Mouse (Mus musculus): ENCODE measurements around the gene B4galnt3.

Gene B4galnt3

DNA sequence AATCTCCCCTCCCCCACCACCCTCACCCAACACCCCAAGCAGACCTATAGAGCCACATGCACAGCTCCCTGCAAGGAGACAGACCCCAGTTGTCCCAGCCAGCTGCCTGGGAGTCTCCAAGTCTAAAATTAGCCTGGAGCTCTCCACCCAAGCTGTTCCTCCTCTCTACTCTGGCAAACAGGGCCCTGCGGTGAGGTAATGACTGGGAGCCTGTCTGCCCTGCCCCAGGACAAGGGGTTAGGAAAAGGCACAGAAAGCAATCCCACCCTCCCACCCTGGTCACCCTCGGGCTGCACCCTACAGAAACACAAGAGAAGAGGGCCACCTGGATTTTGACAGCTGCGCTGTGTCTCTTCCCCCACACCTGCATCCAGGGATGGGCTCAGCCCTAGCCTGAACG is 19.5 kb downstream of the B4galnt3 start:
- no peak for DNase-seq (ENCODE audit: low read depth, low spot score)

DNA sequence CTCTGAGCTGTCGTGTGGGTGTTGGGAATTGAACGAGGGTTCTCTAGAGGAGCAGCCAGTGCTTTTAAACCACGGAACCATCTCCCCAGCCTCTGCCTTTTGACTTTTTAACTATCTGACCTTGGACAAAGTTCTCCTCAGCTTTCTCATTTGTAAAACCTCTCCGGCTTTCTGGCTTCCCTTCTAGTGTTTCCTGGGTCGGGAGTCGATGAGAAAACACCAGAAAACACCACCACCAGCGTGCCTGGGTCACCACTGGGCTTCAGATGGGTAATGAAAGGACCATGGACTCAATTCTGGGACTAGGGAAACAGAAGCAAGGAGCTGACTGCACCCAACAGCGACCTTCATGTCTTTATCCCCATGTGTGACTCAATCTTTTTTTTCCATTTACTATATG is 20.2 kb downstream of the B4galnt3 start:
- no peak for DNase-seq (ENCODE audit: low read depth, low spot score)

DNA sequence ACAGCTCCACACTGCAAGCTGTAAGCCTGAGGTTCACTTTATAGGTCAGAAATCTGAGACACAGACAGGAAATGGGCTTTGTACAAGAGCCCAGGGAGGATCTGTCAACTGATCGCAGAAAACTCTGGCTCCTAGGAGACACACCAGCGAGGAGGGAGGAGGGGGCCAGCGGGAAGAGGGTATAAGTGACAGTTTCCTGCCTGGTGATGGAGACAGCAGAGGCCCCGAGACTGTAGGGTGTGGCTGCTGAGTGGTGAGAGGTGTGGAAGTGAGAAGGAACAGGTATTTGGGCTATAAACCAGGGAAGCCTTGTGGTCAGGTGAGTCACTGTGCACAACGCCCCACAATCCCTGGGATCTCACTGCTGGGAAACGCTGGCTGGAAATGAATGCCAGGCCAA is 30.2 kb downstream of the B4galnt3 start:
- DNase-seq (ENCODE audit: low read depth, low spot score) = peak; percentile 14

DNA sequence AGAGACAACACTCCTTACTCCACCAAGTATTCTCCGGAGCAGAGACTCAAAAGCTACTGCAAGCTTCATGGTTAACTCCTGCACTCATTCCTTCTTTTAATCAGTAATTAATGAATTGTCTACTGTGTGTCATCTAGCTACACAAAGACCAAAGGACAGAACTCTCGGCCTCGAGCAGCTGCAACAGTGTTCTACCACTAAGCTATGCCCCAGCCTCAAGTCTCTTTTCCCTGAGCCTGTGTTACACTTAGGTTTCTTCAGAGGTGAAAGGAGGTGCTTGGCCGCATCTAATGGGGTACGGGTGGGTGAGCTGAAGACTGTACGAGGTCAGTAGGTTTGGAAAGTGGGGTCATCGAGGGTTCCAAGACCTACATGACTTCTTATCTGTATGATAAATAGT is 30.8 kb downstream of the B4galnt3 start:
- DNase-seq (ENCODE audit: low read depth, low spot score) = no peak

DNA sequence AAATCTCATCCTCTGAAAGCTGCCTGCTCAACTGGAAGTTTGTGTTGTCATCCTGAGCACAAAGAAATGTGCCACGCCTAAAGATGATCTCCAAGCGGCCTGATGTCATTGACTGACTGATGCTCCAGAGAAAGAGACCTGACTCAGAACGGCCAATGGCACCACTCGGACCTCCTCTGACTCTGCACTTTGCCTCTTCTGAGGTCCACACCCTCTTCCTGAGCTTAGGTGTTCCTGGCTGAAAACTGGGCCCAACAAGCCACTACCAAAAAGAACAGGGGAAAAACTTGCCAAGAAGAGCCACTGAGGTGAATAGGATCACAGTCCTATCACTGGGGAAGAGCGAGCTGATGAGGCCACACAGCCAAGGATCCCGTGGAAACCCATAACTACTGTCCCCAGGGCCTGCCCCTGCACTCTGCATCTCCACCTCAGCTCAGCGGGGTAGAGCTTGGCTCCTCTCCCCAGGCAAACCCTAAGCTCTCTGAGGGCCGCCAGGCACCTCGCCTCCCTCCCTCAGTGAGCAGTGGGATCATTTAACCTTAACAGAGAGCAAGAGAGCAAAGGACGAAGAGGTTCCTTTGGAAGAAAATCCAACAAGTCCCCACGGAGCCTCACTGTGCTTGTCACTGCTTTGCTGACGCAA is 31.4 kb downstream of the B4galnt3 start:
- no peak for DNase-seq (ENCODE audit: low read depth, low spot score)

DNA sequence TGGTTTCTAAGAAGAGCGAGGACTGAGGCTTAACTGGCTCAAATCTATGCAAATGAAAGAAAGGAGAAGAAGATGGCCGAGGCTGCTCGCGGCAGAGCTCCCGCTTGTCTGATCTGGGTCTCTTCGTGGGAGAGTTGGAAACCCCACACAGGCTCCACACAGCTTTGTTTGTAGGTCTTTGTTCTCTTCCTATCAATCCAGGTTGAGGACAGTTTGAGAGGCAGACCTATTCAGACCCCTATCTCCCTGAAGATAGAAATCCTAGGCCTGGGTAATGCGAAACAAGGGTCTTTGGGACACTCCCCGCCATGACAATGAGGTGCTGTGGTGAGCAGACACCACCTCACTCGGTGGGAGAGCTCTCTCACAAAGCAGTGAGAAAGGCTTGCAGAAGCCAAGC is 34.9 kb downstream of the B4galnt3 start:
- DNase-seq (ENCODE audit: low read depth, low spot score) = no peak

DNA sequence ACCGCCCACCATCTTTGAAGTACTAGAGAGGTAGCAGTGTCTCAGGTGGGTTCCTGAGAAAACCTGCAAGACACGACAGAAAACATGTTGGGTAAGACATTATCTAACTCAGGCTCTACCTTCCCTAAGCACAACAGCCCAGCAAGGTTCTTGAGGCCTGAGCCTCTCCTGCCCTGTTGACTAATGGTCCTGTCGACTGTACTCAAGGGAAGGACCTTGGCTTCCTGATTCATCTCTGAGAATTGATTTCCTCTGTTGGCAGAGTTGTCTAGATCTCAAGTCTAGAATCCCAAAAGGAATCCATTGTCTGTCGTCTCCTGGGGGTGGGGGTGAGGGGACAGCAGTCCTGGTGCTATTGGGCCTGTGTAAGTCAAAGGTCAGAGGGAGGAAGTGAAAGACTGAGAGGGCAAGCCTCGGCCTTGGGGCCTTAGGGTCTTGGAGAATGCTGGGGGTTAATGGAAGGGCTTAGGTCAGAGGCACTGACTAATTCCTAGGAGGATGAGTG is 37.9 kb downstream of the B4galnt3 start:
- no peak for DNase-seq (ENCODE audit: low read depth, low spot score)

DNA sequence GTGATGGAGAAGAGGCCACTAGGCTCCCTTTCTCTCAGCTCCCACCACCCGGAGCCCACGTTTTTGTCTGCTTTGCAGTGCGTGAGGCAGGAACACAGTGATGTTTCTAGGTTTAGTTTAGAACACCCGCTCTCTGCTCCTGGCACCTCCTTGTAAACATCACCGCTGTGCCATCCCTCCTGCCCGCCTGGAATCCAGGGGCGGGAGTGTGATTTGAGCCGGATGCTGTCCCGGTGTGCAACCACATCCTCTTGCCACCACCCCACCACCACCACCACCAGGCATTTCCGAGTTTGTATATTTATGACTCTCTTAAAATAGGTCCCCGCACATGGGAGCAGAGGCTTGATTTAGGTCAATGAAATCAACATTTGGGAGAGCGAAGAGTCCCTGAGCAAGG is 38.7 kb downstream of the B4galnt3 start:
- peak; percentile 33 for DNase-seq (ENCODE audit: low read depth, low spot score)

DNA sequence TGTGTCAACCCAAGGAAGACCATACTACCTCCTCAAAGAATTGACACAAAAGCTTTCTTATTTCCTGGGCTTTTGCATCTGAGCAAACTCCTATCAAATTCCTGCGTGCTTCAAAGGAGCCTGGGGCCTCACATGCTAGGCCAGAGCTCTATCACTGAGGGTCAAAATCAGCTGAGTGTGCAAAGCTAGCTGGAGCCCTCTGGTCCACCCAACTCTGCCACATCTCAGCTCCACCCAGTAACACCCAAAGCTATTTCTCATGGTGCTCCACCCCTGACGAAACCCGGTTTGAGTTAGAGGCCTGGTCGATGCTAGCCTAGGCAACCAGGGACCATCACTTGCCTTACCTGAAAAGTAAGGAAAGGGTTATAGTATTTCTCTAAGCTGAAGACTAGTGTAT is 39.2 kb downstream of the B4galnt3 start:
- no peak for DNase-seq (ENCODE audit: low read depth, low spot score)

DNA sequence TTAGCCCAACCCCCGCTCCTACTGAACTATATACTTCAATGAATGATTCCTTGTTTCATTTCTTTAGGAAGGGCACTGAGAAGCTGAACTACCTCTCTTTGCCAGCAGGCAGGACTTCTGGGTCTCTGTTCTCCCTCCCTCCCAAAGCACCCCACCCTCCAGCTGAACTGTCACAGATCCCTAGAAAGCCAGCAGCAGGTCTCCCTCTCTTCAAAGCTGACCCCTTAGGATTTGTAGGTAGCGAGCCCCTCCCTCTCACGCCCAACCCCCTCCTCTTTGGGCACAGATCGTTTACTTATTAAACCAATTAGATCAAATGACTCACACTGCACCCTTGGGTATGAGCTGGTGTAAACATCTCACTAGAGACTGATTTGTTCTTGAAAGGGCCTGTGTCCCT is 39.7 kb downstream of the B4galnt3 start:
- no peak for DNase-seq (ENCODE audit: low read depth, low spot score)

DNA sequence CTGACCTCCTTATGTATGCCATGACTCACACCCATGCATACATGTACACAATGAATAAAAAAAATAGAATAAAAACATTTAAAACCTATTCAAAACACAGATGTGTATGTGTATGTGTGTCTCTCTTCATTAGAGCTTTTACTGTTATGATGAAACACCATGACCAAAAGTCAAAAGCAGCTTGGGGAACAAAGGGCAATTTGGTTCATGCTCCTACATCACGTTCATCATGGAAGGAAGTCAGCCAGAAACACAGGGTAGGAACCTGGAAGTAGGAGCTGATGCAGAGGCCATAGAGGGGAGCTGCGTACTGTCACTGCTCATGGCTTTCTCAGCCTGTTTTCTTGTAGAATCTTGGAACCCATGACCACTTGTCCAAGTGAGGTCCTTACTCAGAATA is 41.6 kb downstream of the B4galnt3 start:
- DNase-seq (ENCODE audit: low read depth, low spot score) = no peak

DNA sequence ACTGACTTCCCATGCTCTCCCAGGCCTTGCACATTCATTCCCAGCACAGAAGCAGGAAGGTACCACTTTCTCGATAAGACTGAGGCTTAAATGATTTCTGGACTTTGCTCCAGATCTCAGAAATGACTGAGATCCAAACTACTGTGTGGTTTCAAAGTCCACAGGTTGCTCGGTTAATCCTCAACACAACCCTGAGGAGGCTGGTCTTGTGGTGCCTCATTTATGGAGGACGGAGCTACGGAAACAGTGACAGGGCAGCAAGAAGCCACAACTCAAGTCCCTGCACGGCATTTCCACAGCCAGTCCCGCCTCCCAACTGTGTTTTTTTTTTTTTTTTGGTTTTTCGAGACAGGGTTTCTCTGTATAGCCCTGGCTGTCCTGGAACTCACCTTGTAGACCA is 43.3 kb downstream of the B4galnt3 start:
- peak; percentile 3 for DNase-seq (ENCODE audit: low read depth, low spot score)

DNA sequence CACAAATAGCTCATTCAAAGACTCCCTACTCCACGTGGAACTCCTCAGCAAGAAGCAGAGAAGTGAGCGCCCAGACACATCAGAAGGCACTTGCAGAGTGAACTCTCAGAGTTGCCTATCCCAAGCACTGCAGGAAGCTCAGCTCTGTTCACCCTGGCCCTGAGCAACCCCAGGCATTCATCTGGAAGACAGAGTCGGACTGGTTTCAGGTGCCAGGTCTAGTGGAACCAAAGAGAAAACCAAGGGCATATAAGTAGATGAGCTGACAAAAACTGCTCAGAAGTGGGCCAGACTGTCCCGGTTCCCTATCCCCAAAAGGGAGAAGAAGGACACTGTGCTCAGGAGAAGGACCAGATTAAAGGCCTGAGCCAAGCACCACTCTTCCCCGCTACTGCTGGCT is 44.5 kb downstream of the B4galnt3 start:
- no peak for DNase-seq (ENCODE audit: low read depth, low spot score)

DNA sequence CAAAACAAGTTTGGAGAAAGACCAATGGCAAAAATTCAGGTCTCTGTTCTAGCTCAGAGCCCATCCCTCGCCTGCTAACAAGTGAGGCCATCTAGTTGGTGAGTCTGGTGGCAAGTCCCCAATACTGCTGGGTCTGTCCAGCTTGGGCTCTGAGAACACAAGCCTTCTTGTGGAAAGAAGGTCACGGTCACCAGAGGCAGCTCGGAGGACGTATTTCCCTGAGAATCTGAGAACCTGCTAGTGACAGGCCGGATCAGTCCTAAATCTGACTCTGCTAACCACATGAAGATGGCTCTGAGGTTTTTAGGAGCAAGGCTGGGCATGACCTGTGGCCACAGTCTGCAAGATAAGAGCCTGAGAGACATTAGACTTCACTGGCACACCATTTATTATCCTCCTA is 47.7 kb downstream of the B4galnt3 start:
- no peak for DNase-seq (ENCODE audit: low read depth, low spot score)

DNA sequence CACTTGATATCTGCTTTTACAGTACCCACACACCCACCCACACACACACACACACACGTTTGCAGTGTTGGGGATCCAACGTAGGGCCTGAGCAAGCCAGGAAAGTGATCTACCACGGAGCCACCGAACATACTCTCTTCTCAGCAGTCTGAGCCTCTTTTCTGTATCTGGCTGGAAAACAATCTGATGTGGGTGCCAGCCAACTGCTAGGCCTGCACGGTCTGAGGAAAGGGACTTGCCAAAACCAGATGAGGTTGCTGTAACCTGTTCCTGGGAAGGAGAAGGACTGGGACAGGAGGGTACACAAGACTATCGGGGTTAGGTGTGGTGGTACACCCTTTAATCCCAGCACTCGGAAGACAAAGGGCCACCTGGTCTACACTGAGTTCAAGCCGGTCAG is 51.1 kb downstream of the B4galnt3 start:
- DNase-seq (ENCODE audit: low read depth, low spot score) = no peak

DNA sequence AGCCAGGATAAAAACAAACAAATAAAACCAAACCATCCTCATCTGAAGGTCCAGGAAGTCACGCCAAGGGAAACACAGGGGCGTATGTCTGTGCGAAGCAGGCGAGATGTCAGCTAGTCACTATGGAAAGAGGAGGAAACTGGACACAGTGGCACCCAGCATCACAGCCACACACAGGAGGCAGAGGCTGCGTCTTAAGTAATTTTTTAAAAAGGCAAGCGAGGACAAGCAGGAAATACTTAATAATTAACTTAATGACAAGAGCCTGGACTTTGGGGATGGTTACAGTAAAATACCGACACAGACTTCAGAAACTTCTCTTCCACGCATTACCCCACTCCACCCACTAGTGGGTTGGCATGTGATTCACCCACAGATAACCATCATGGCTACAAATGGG is 51.8 kb downstream of the B4galnt3 start:
- no peak for DNase-seq (ENCODE audit: low read depth, low spot score)

DNA sequence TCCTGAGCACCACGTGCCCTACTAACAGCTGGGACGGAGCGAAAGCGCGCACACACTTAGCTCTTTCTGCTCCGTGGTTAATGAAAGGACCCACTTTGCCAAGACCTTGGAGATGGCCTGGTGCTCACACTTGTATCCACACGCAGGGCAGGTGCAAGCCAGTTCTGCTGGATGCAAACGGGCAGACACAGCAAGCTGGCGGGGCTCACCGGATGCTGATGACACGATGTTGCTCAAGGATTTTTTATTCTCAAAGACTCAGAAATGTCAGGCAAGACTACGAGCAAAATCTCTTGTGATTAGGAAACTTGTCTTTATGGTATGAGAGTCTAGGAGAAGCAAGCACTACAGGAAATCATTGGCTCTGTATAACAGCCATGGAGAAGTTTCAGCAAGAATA is 52.9 kb downstream of the B4galnt3 start:
- no peak for DNase-seq (ENCODE audit: low read depth, low spot score)

DNA sequence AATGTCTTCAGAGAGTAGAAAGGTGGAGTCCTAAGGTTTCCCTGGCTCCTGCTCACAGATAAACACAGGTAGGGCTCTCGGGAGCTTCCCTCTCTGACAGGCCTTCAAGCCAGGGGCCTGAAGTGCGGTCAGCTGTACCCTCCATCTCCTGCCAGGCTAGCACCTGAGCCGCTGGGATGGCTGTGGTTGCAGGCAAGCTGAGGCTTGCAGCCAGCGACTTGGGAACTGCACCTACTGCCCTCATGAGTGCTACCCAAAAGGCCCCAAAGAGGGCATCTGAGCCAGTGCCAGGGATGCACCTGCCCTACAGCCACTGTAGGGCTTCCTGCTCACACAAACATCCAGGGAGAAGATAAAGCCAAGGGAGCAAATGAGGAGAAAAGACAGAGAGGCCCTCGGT is 53.9 kb downstream of the B4galnt3 start:
- DNase-seq (ENCODE audit: low read depth, low spot score) = no peak

DNA sequence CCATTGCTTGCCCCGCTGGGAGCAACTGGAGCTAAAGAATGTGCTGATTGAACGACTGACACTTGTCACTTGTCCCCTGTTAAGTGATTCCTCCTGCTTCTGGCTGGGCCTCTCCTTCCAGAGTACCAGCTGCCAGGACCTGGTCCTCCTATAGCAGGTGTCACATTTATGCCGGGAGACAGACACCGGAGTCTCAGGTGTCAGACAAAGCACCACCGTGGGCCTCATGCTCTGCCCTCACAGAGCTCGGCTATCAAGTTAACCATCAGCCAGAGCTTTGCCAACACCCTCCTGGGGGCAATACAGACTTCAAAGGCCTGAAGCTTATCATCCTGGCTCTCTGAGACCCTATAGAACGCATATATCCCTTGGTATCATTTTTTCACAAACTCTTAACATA is 58.5 kb downstream of the B4galnt3 start:
- DNase-seq (ENCODE audit: low read depth, low spot score) = no peak

DNA sequence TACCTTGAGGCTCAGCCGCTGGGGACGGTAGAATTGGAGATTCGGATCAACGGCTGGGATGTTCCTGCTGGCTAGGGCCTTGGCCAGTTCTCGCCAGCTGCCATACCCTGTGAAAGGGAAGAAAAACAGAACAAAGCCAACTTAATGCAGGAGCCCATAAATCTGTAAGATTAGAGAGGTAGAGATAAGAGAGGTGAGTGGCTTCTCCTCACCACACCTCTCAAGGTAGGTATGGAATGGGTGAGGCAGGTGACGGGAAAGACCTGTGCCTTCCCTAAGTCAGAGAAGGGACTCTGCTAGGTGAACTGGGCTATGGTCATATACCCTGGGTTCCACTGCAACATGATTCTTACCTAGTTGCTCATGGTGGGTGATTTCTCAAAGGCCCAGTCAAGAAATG is 61.5 kb downstream of the B4galnt3 start:
- no peak for DNase-seq (ENCODE audit: low read depth, low spot score)

DNA sequence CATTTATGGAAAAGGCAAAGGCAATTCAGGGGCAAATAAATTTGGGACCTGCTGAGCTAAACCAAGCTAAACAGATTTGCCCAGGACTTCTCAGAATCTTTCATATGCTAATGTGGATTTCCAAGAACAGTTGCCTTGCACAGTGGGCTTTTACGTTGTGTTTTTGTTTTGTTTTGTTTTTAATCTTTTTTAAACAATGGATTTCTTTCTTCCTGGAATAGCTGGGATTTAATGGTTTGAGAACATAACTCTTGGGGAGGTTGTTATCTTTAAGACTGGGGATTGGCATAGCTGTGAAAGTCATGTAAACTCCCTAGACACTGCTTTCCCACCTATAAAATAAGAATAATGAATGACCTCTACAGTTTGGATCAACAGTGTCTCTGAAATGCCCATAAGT is 63.9 kb downstream of the B4galnt3 start:
- no peak for DNase-seq (ENCODE audit: low read depth, low spot score)

DNA sequence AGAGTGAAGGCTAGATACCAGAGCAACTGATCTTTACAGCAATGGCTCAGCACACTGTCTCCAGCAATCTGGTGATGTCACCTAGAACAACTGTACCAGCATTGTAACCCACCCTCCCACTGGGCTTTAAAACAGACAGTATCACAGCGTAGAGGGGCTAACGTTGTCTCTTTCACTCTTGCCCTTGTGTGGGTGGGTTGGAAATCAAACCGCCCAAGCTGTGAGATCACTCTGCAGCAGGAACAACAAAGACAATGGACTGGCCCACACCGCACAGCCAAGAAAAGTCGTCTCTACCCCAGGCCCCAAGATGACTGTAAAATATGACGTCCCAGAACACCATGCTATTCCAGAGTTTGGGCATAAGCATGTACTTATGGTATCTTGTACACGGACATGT is 64.6 kb downstream of the B4galnt3 start:
- DNase-seq (ENCODE audit: low read depth, low spot score) = no peak

DNA sequence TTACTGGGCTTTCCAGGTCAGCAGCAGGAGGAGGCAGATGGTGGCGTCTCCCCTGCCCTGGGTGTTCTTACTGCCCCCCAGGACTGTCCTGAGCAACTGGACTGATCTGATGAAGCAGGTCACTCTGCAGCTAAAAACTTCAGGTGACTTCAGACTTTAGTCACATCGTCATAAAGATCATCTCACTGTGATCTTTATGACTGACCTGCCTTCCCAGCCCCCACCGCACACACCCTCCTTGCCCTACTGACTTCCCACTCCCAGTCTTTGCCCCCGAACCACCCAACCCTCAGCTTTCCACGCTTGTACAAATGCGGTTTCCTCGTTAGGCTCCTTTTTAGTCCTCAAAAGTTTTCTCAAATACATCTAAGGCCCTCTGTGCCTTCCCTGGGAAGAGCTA is 67.3 kb downstream of the B4galnt3 start:
- DNase-seq (ENCODE audit: low read depth, low spot score) = no peak

DNA sequence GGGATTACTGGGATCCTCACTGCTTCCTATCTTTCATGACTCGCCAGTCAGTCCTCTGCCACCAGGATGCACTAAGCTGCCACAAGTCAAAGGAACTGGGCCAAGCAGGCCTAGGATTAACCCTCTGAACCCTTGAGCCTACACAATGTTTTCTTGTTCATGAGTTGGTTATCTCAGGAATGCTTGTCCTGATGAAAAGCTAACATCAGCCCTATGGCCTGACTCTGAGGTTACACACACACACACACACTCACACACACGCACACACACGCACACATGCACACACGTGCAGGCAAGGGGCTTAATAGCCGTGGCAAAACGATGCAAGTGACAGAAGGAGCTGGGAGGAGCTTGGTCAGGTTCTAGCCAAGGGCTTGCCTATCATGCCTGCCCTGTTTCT is 69.0 kb downstream of the B4galnt3 start:
- DNase-seq (ENCODE audit: low read depth, low spot score) = no peak

Measured in CD4-positive helper T cell, adult 2 months (primary cell).